Mouse (Mus musculus) hindbrain, embryonic 14.5 days (tissue): ENCODE measurements around the gene Evi5. TPM values are rescaled to one million over a fixed set of nuclear protein-coding genes. Genes with fewer than 3 reads are reported as not detected.

Experiments
- ATAC-seq: fragments of 200-750 bp; cut with Nextera tagmentation; 2 replicates; pipeline ENCODE4 v1.8.0; 2017; ENCODE audit warnings: moderate number of reproducible peaks, mild to moderate bottlenecking, moderate TSS enrichment, moderate library complexity; ENCODE audit not compliant: low FRiP score
- DNase-seq: peaks from one replicate; pipeline ENCODE4 v3.0.0-alpha.2; 2015; ENCODE audit warnings: low spot score
- H3K27ac ChIP-seq: fragments of 300-500 bp; sonication (generic); 2 replicates; pipeline ENCODE4 v1.5.1; 2014; ENCODE audit warnings: mild to moderate bottlenecking, moderate library complexity
- H3K27me3 ChIP-seq: fragments of 300-500 bp; sonication (generic); 2 replicates; pipeline ENCODE4 v1.6.1; 2014; ENCODE audit warnings: mild to moderate bottlenecking, low read length, mixed read lengths; ENCODE audit not compliant: control insufficient read depth, insufficient read depth
- H3K36me3 ChIP-seq: fragments of 300-500 bp; sonication (generic); replicated peaks from 2 replicates; pipeline ENCODE4 v1.6.1; 2014; ENCODE audit not compliant: control insufficient read depth, insufficient read depth
- H3K4me1 ChIP-seq: fragments of 300-500 bp; sonication (generic); replicated peaks from 2 replicates; pipeline ENCODE4 v1.6.1; 2014; ENCODE audit warnings: antibody characterized with exemption, low read length, mixed read lengths; ENCODE audit not compliant: control insufficient read depth, insufficient read depth
- H3K4me2 ChIP-seq: fragments of 300-500 bp; sonication (generic); replicated peaks from 2 replicates; pipeline ENCODE4 v1.6.1; 2014; ENCODE audit warnings: mild to moderate bottlenecking, moderate library complexity
- H3K4me3 ChIP-seq: fragments of 300-500 bp; sonication (generic); replicated peaks from 2 replicates; pipeline ENCODE4 v1.5.1; 2014; ENCODE audit warnings: mild to moderate bottlenecking, low read length
- H3K9ac ChIP-seq: fragments of 300-500 bp; sonication (generic); 2 replicates; pipeline ENCODE4 v1.6.1; 2014
- H3K9me3 ChIP-seq: fragments of 300-500 bp; sonication (generic); 2 replicates; pipeline ENCODE4 v1.6.1; 2016; ENCODE audit warnings: low read length; ENCODE audit not compliant: control insufficient read depth
- WGBS: fragments of 180-500 bp; shearing (Covaris S2); extraction: QIAGEN DNeasy Blood & Tissue Kit; methylation state at CpG from one replicate; pipeline ENCODE4 v1.1.7; 2014; 5-methylcytosine and 5-hydroxymethylcytosine counted together
- polyA plus RNA-seq: library from polyadenylated mRNA; unstranded; fragments of >200 nt; fragmentation: Nextera tagmentation; extraction: Ambion mirVana; gene quantifications from 2 replicates; pipeline ENCODE4 v1.2.1, GENCODE M21; 2014

Gene Evi5
- polyA plus RNA-seq, 1 experiment from 2014 or later: 53.3 TPM

- no peak overlapping the region for H3K27ac ChIP-seq
These were observed 329 bp upstream of the Evi5 start for GRCm38 (mm10) chr5:107875261-107875611.

GRCm38 (mm10) chr5:107873886-107874302 lies 1.0 kb downstream of the Evi5 start:
- H3K36me3 ChIP-seq: no peaks in the 10 kb centered on the region
- DNase-seq (no peak), ATAC-seq (no peak)
- H3K9ac ChIP-seq: no peak overlapping the region
- H3K4me1 ChIP-seq: no peaks in the 10 kb centered on the region
- no peaks in the 10 kb centered on the region for H3K9me3 ChIP-seq
- WGBS: 76% methylated on average over 7 of the region's 7 CpGs
- no peak overlapping the region for H3K27ac ChIP-seq
- no peak overlapping the region for H3K4me3 ChIP-seq
- no peaks in the 10 kb centered on the region for H3K27me3 ChIP-seq
- no peak overlapping the region for H3K4me2 ChIP-seq

More at GRCm38 (mm10) chr5:107875261-107875611, 329 bp upstream of the Evi5 start:
- Histone ChIP-seq H3K9me3 (no peaks in the 10 kb centered on the region), H3K4me1 (no peaks in the 10 kb centered on the region), H3K27me3 (no peaks in the 10 kb centered on the region), H3K4me3 (no peak overlapping the region), H3K4me2 (no peak overlapping the region), H3K36me3 (no peaks in the 10 kb centered on the region), H3K9ac (no peak overlapping the region)
- ATAC-seq: no peak
- DNase-seq: no peak

- no peak overlapping the region for H3K27ac ChIP-seq
- no peak overlapping the region for H3K4me2 ChIP-seq
- H3K27me3 ChIP-seq: no peaks in the 10 kb centered on the region
- H3K9me3 ChIP-seq: no peaks in the 10 kb centered on the region
- WGBS: 92% methylated on average over 6 of the region's 6 CpGs
- H3K36me3 ChIP-seq: no peaks in the 10 kb centered on the region
- no peak overlapping the region for H3K9ac ChIP-seq
- H3K4me3 ChIP-seq: no peak overlapping the region
- ATAC-seq: no peak
- DNase-seq: no peak
- no peaks in the 10 kb centered on the region for H3K4me1 ChIP-seq
These were observed 1.6 kb downstream of the Evi5 start for GRCm38 (mm10) chr5:107873330-107873729.

- 64% methylated on average over 2 of the region's 2 CpGs for WGBS
- peak overlapping the region; percentile 50 for H3K4me2 ChIP-seq
- no peak overlapping the region; the same call in 1 of the 2 replicates for H3K4me3 ChIP-seq
These were observed 5.2 kb downstream of the Evi5 start for GRCm38 (mm10) chr5:107869701-107870100.

GRCm38 (mm10) chr5:107868905-107869424 lies 5.9 kb downstream of the Evi5 start:
- ATAC-seq (peak; percentile 98), DNase-seq (peak; percentile 85)
- Histone ChIP-seq H3K27me3 (no peaks in the 10 kb centered on the region), H3K27ac (peak overlapping the region; percentile 91), H3K9me3 (no peaks in the 10 kb centered on the region), H3K36me3 (no peaks in the 10 kb centered on the region), H3K4me3 (peak overlapping the region; percentile 75), H3K9ac (peak overlapping the region; percentile 74), H3K4me1 (0 out of 2 replicates have a peak, but pooled peaks cover 4% of the 10 kb centered on the region), H3K4me2 (peak overlapping the region; percentile 50)
- WGBS: under 1% methylated on average over 49 of the region's 58 CpGs

More at GRCm38 (mm10) chr5:107869701-107870100, 5.2 kb downstream of the Evi5 start:
- Histone ChIP-seq H3K27ac (no peak overlapping the region), H3K9ac (no peak overlapping the region), H3K27me3 (no peaks in the 10 kb centered on the region), H3K36me3 (no peaks in the 10 kb centered on the region), H3K9me3 (no peaks in the 10 kb centered on the region), H3K4me1 (0 out of 2 replicates have a peak, but pooled peaks cover 4% of the 10 kb centered on the region)
- no peak for DNase-seq
- no peak for ATAC-seq

GRCm38 (mm10) chr5:107867970-107868904 lies 6.7 kb downstream of the Evi5 start:
- Histone ChIP-seq H3K27me3 (no peaks in the 10 kb centered on the region), H3K4me2 (peak overlapping the region; percentile 50), H3K9ac (peak overlapping the region; percentile 74), H3K9me3 (no peaks in the 10 kb centered on the region), H3K4me3 (peak overlapping the region; percentile 75), H3K36me3 (no peaks in the 10 kb centered on the region), H3K4me1 (0 out of 2 replicates have a peak, but pooled peaks cover 4% of the 10 kb centered on the region), H3K27ac (peak overlapping the region; percentile 91)
- DNase-seq: peak; percentile 43
- under 1% methylated on average over 76 of the region's 82 CpGs for WGBS
- peak; percentile 81 for ATAC-seq

- Histone ChIP-seq H3K27me3 (no peaks in the 10 kb centered on the region), H3K4me1 (0 out of 2 replicates have a peak, but pooled peaks cover 4% of the 10 kb centered on the region), H3K9ac (no peak overlapping the region), H3K27ac (no peak overlapping the region), H3K4me3 (no peak overlapping the region), H3K9me3 (no peaks in the 10 kb centered on the region), H3K4me2 (no peak overlapping the region), H3K36me3 (no peaks in the 10 kb centered on the region)
- whole genome bisulfite sequencing: 79% methylated on average over 2 of the region's 2 CpGs
- no peak for ATAC-seq
- no peak for DNase-seq
These were observed 8.5 kb downstream of the Evi5 start for GRCm38 (mm10) chr5:107866127-107867126.

GRCm38 (mm10) chr5:107863971-107864370 lies 10.9 kb downstream of the Evi5 start:
- no peaks in the 10 kb centered on the region for H3K36me3 ChIP-seq
- WGBS: 86% methylated on average over 3 of the region's 3 CpGs
- ATAC-seq: no peak
- H3K27me3 ChIP-seq: no peaks in the 10 kb centered on the region
- 0 out of 2 replicates have a peak, but pooled peaks cover 4% of the 10 kb centered on the region for H3K4me1 ChIP-seq
- no peak overlapping the region for H3K27ac ChIP-seq
- no peak overlapping the region for H3K4me3 ChIP-seq
- H3K9me3 ChIP-seq: no peaks in the 10 kb centered on the region
- no peak for DNase-seq
- H3K9ac ChIP-seq: no peak overlapping the region
- H3K4me2 ChIP-seq: no peak overlapping the region
